Mouse (Mus musculus): Measurements from ENCODE around the gene Tbck. TPM values are rescaled to one million over a fixed set of nuclear protein-coding genes. Genes with fewer than 3 reads are reported as not detected.

Tbck gene
- polyA plus RNA-seq, 1 experiment from 2014 or later: 8.5 TPM

GRCm38 (mm10) chr3:132811791-132812190 lies 127.8 kb downstream of the Tbck start:
- Histone ChIP-seq H3K27ac (replicated peaks) (no peak overlapping the region), H3K36me3 (ENCODE audit: control insufficient read depth, insufficient read depth, low read length) (0 out of 2 replicates have a peak, but pooled peaks cover 2% of the 10 kb centered on the region), H3K27me3 (ENCODE audit: control insufficient read depth, insufficient read depth, low read length) (no peaks in the 10 kb centered on the region), H3K4me2 (replicated peaks; ENCODE audit: low read depth) (no peak overlapping the region), H3K4me3 (ENCODE audit: low read depth, low read length) (no peak overlapping the region), H3K4me1 (replicated peaks; ENCODE audit: control insufficient read depth, insufficient read depth) (peaks cover 3% of the 10 kb centered on the region; the same call in 1 of the 2 replicates), H3K9me3 (ENCODE audit: control insufficient read depth, low read length) (no peaks in the 10 kb centered on the region), H3K9ac (ENCODE audit: low read length) (no peak overlapping the region)
- 49% methylated on average over 5 of the region's 5 CpGs for WGBS
- DNase-seq (ENCODE audit: low spot score) (no peak), ATAC-seq (ENCODE audit: low FRiP score, low TSS enrichment) (no peak)
- TF ChIP-seq CTCF (IDR thresholded peaks at IDR 0.05; ENCODE audit: low read depth) (no peak), EP300 (optimal IDR thresholded peaks at IDR 0.05) (no peak)

GRCm38 (mm10) chr3:132812356-132812755 lies 128.4 kb downstream of the Tbck start:
- no peaks in the 10 kb centered on the region for H3K9me3 ChIP-seq (ENCODE audit: control insufficient read depth, low read length)
- H3K27ac ChIP-seq (replicated peaks): no peak overlapping the region
- ATAC-seq (ENCODE audit: low FRiP score, low TSS enrichment) (no peak), DNase-seq (ENCODE audit: low spot score) (no peak)
- no peaks in the 10 kb centered on the region for H3K27me3 ChIP-seq (ENCODE audit: control insufficient read depth, insufficient read depth, low read length)
- no peak overlapping the region for H3K9ac ChIP-seq (ENCODE audit: low read length)
- 0 out of 2 replicates have a peak, but pooled peaks cover 2% of the 10 kb centered on the region for H3K36me3 ChIP-seq (ENCODE audit: control insufficient read depth, insufficient read depth, low read length)
- WGBS: 41% methylated on average over 5 of the region's 5 CpGs
- TF ChIP-seq EP300 (optimal IDR thresholded peaks at IDR 0.05): no peak
- no peak for TF ChIP-seq CTCF (IDR thresholded peaks at IDR 0.05; ENCODE audit: low read depth)
- no peak overlapping the region for H3K4me2 ChIP-seq (replicated peaks; ENCODE audit: low read depth)
- no peak overlapping the region for H3K4me3 ChIP-seq (ENCODE audit: low read depth, low read length)
- H3K4me1 ChIP-seq (replicated peaks; ENCODE audit: control insufficient read depth, insufficient read depth): peaks cover 3% of the 10 kb centered on the region; the same call in 1 of the 2 replicates

- no peak for TF ChIP-seq CTCF (IDR thresholded peaks at IDR 0.05; ENCODE audit: low read depth)
- TF ChIP-seq EP300 (optimal IDR thresholded peaks at IDR 0.05): no peak
- ATAC-seq (ENCODE audit: low FRiP score, low TSS enrichment): peak; percentile 18; the same call in 1 of the 2 replicates
Observed at GRCm38 (mm10) chr3:132813147-132813546, 129.2 kb downstream of the Tbck start.

GRCm38 (mm10) chr3:132813706-132814497 lies 130.0 kb downstream of the Tbck start:
- Histone ChIP-seq H3K9me3 (ENCODE audit: control insufficient read depth, low read length) (no peaks in the 10 kb centered on the region), H3K4me2 (replicated peaks; ENCODE audit: low read depth) (no peak overlapping the region), H3K9ac (ENCODE audit: low read length) (no peak overlapping the region), H3K4me3 (ENCODE audit: low read depth, low read length) (no peak overlapping the region), H3K27ac (replicated peaks) (no peak overlapping the region), H3K36me3 (ENCODE audit: control insufficient read depth, insufficient read depth, low read length) (peaks cover 2% of the 10 kb centered on the region; the same call in 1 of the 2 replicates), H3K4me1 (replicated peaks; ENCODE audit: control insufficient read depth, insufficient read depth) (peaks cover 3% of the 10 kb centered on the region; the same call in 1 of the 2 replicates), H3K27me3 (ENCODE audit: control insufficient read depth, insufficient read depth, low read length) (no peaks in the 10 kb centered on the region)
- ATAC-seq (ENCODE audit: low FRiP score, low TSS enrichment) (no peak), DNase-seq (ENCODE audit: low spot score) (no peak)
- WGBS: 70% methylated on average over 9 of the region's 9 CpGs
- TF ChIP-seq EP300 (optimal IDR thresholded peaks at IDR 0.05) (no peak), CTCF (IDR thresholded peaks at IDR 0.05; ENCODE audit: low read depth) (no peak)

More at GRCm38 (mm10) chr3:132813147-132813546, 129.2 kb downstream of the Tbck start:
- no peak for DNase-seq (ENCODE audit: low spot score)
- H3K27me3 ChIP-seq (ENCODE audit: control insufficient read depth, insufficient read depth, low read length): no peaks in the 10 kb centered on the region
- H3K36me3 ChIP-seq (ENCODE audit: control insufficient read depth, insufficient read depth, low read length): 0 out of 2 replicates have a peak, but pooled peaks cover 2% of the 10 kb centered on the region
- no peak overlapping the region for H3K4me2 ChIP-seq (replicated peaks; ENCODE audit: low read depth)
- WGBS: 63% methylated on average over 3 of the region's 3 CpGs
- H3K4me1 ChIP-seq (replicated peaks; ENCODE audit: control insufficient read depth, insufficient read depth): peaks cover 3% of the 10 kb centered on the region; the same call in 1 of the 2 replicates
- H3K9ac ChIP-seq (ENCODE audit: low read length): no peak overlapping the region
- no peak overlapping the region for H3K4me3 ChIP-seq (ENCODE audit: low read depth, low read length)
- no peak overlapping the region for H3K27ac ChIP-seq (replicated peaks)
- H3K9me3 ChIP-seq (ENCODE audit: control insufficient read depth, low read length): no peaks in the 10 kb centered on the region

GRCm38 (mm10) chr3:132814791-132815496 lies 131.0 kb downstream of the Tbck start:
- no peak overlapping the region for H3K9ac ChIP-seq (ENCODE audit: low read length)
- TF ChIP-seq CTCF (IDR thresholded peaks at IDR 0.05; ENCODE audit: low read depth) (no peak), EP300 (optimal IDR thresholded peaks at IDR 0.05) (no peak)
- no peak overlapping the region for H3K27ac ChIP-seq (replicated peaks)
- WGBS: 78% methylated on average over 10 of the region's 10 CpGs
- peaks cover 3% of the 10 kb centered on the region; the same call in 1 of the 2 replicates for H3K4me1 ChIP-seq (replicated peaks; ENCODE audit: control insufficient read depth, insufficient read depth)
- peaks cover 2% of the 10 kb centered on the region; the same call in 1 of the 2 replicates for H3K36me3 ChIP-seq (ENCODE audit: control insufficient read depth, insufficient read depth, low read length)
- H3K4me2 ChIP-seq (replicated peaks; ENCODE audit: low read depth): no peak overlapping the region
- no peak overlapping the region for H3K4me3 ChIP-seq (ENCODE audit: low read depth, low read length)
- no peaks in the 10 kb centered on the region for H3K9me3 ChIP-seq (ENCODE audit: control insufficient read depth, low read length)
- H3K27me3 ChIP-seq (ENCODE audit: control insufficient read depth, insufficient read depth, low read length): no peaks in the 10 kb centered on the region
- ATAC-seq (ENCODE audit: low FRiP score, low TSS enrichment) (peak; percentile 78), DNase-seq (ENCODE audit: low spot score) (no peak)
